Mouse (Mus musculus): ENCODE results near the gene Tagln2.

- TF ChIP-seq POLR2A (IDR thresholded peaks at IDR 0.05; ENCODE audit: borderline replicate concordance, low read depth, low read length) (no peak), CTCF (IDR thresholded peaks at IDR 0.05; ENCODE audit: low read depth, low read length) (no peak)
These were observed 6.3 kb upstream of the Tagln2 start for GRCm38 (mm10) chr1:172493516-172493915.

Data from bone marrow macrophage, adult 2 months (primary cell).